Mouse (Mus musculus): ENCODE results near the gene Gm10643.

Gene Gm10643

GRCm38 (mm10) chr8:84042066-84042947 is 22.6 kb downstream of the Gm10643 start, which contains the start of gene Il27ra:
TSS of gene Il27ra (minus strand) at chr8:84042589.
- DNase-seq (ENCODE audit: low read depth, low spot score): peak; percentile 49

GRCm38 (mm10) chr8:84039050-84039449 is 25.9 kb downstream of the Gm10643 start:
- peak; percentile 85 for DNase-seq (ENCODE audit: low read depth, low spot score)

GRCm38 (mm10) chr8:84038015-84038414 is 26.9 kb downstream of the Gm10643 start:
- no peak for DNase-seq (ENCODE audit: low read depth, low spot score)

- DNase-seq (ENCODE audit: low read depth, low spot score): no peak
Observed at GRCm38 (mm10) chr8:84032777-84033176, 32.2 kb downstream of the Gm10643 start.

GRCm38 (mm10) chr8:84029272-84029671 is 35.7 kb downstream of the Gm10643 start:
- peak; percentile 6 for DNase-seq (ENCODE audit: low read depth, low spot score)

- DNase-seq (ENCODE audit: low read depth, low spot score): no peak
Observed at GRCm38 (mm10) chr8:84027449-84027848, 37.5 kb downstream of the Gm10643 start.

- peak; percentile 34 for DNase-seq (ENCODE audit: low read depth, low spot score)
Observed at GRCm38 (mm10) chr8:84025863-84026262, 39.1 kb downstream of the Gm10643 start.

- DNase-seq (ENCODE audit: low read depth, low spot score): peak; percentile 35
Observed at GRCm38 (mm10) chr8:84024171-84024570, 40.8 kb downstream of the Gm10643 start.

GRCm38 (mm10) chr8:84023631-84024030 is 41.3 kb downstream of the Gm10643 start:
- no peak for DNase-seq (ENCODE audit: low read depth, low spot score)

GRCm38 (mm10) chr8:84023085-84023484 is 41.9 kb downstream of the Gm10643 start:
- DNase-seq (ENCODE audit: low read depth, low spot score): no peak

- no peak for DNase-seq (ENCODE audit: low read depth, low spot score)
Observed at GRCm38 (mm10) chr8:84021569-84021968, 43.4 kb downstream of the Gm10643 start.

- DNase-seq (ENCODE audit: low read depth, low spot score): no peak
Observed at GRCm38 (mm10) chr8:84021096-84021495, 43.8 kb downstream of the Gm10643 start, which contains the start of gene Palm3. TSS of gene Palm3 (plus strand) at chr8:84021471.

- no peak for DNase-seq (ENCODE audit: low read depth, low spot score)
Observed at GRCm38 (mm10) chr8:84019738-84020137, 45.2 kb downstream of the Gm10643 start.

- DNase-seq (ENCODE audit: low read depth, low spot score): no peak
Observed at GRCm38 (mm10) chr8:84015833-84016232, 49.1 kb downstream of the Gm10643 start.
